9 mouse cellular contexts compared by ENCODE assay signal in the genomic region with DNA sequence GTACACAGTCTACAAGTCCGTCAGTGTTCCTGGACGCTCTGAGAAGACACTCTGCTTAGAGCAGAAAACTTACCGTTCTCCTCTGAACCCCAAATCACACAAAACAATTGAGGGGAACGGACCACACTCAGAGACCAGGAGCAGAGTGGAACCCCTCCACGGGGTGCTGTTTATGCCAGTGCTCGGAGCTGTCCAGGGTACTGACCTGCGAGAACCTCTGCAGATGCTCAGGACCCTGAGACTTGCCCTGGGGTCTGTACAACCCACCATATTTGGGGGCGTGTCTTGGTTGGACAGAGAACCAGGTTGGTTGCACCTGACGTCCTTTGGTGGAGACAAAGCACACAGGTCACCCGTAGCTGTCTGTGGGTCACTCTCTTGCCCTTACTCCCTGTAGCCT.
DNase-seq lines count a peak whose midpoint lies in the region; ATAC-seq lines count a peak whose summit lies in the region.
"Had no signal": no experiment of that assay in that cellular context is flagged by ENCODE, and none has a peak within 500 bp of the region (broad histone marks: within the 10 kb centered on the region; RNA-seq: fewer than 3 reads in every experiment).

No protein-coding gene starts in this region.

- H3K4me1 ChIP-seq in kidney, embryonic 15.5 days = no peaks in the 10 kb centered on the region
- H3K4me1 ChIP-seq in forebrain, embryonic 10.5 days = peaks cover 14% of the 10 kb centered on the region; the same call in 1 of the 2 replicates
- H3K4me1 ChIP-seq: heart, embryonic 15.5 days had no signal

- H3K4me2 ChIP-seq in kidney, embryonic 15.5 days = no peak overlapping the region
- H3K4me2 ChIP-seq: heart, embryonic 15.5 days had no signal

- H3K9me3 ChIP-seq in kidney, embryonic 15.5 days (replicated peaks) = no peaks in the 10 kb centered on the region
- peaks cover under 1% of the 10 kb centered on the region; the same call in 1 of the 2 replicates for H3K9me3 ChIP-seq in forebrain, embryonic 10.5 days
- H3K9me3 ChIP-seq: heart, embryonic 15.5 days had no signal

- H3K27ac ChIP-seq in kidney, embryonic 15.5 days = no peak overlapping the region
- H3K27ac ChIP-seq in forebrain, embryonic 10.5 days = no peak overlapping the region
- H3K27ac ChIP-seq: heart, embryonic 15.5 days had no signal

- H3K36me3 ChIP-seq in kidney, embryonic 15.5 days = no peaks in the 10 kb centered on the region
- no peaks in the 10 kb centered on the region for H3K36me3 ChIP-seq in forebrain, embryonic 10.5 days (replicated peaks)
- H3K36me3 ChIP-seq: heart, embryonic 15.5 days had no signal

- H3K4me3 ChIP-seq in kidney, embryonic 15.5 days (replicated peaks) = no peak overlapping the region
- H3K4me3 ChIP-seq in forebrain, embryonic 10.5 days = no peak overlapping the region
- H3K4me3 ChIP-seq: heart, embryonic 15.5 days had no signal

- no peaks in the 10 kb centered on the region for H3K27me3 ChIP-seq in kidney, embryonic 15.5 days
- no peaks in the 10 kb centered on the region for H3K27me3 ChIP-seq in forebrain, embryonic 10.5 days (ENCODE audit: poor library complexity, severe bottlenecking)
- H3K27me3 ChIP-seq: heart, embryonic 15.5 days had no signal

- H3K9ac ChIP-seq in kidney, embryonic 15.5 days = no peak overlapping the region
- H3K9ac ChIP-seq: heart, embryonic 15.5 days had no signal

- no peak for ATAC-seq in kidney, embryonic 15.5 days (replicated peaks; ENCODE audit: low FRiP score)
- no peak for ATAC-seq in frontal cortex, adult (ENCODE audit: low TSS enrichment)

- DNase-seq in kidney, postnatal 10 days = peak; percentile 71
- DNase-seq in R1 (ENCODE audit: low read depth, low spot score) = peak; percentile 72
- peak; percentile 42 for DNase-seq in forebrain, embryonic 10.5 days (ENCODE audit: extremely low spot score, low spot score)
- peak; percentile 48 for DNase-seq in retina, embryonic 14.5 days (ENCODE audit: low spot score)
- no peak for DNase-seq in cerebellum, adult 11-12 months
- no peak for DNase-seq in cerebellum, adult 11 months

- WGBS in kidney, embryonic 15.5 days = 43% methylated on average over 10 of the region's 10 CpGs
- WGBS in forebrain, embryonic 10.5 days = 50% methylated on average over 10 of the region's 10 CpGs

Comparison
In these comparisons a context has a peak if more than half of its experiments do, and no peak if none do; other contexts are left out.
1. DNase-seq: peak in kidney, postnatal 10 days (single experiment), R1 (single experiment), forebrain, embryonic 10.5 days (single experiment) and retina, embryonic 14.5 days (single experiment); none in cerebellum, adult 11-12 months (single experiment) and cerebellum, adult 11 months (single experiment).